ENCODE assay signal across 17 mouse cellular contexts in genomic region chr6:55175456-55175855, GRCm38 (mm10). TPM values are rescaled to one million over a fixed set of nuclear protein-coding genes. Genes with fewer than 3 reads are reported as not detected.
DNase-seq lines count a peak whose midpoint lies in the region; ATAC-seq and TF ChIP-seq lines count a peak whose summit lies in the region.
"Had no signal": no experiment of that assay in that cellular context is flagged by ENCODE, and none has a peak within 500 bp of the region (broad histone marks: within the 10 kb centered on the region; RNA-seq: fewer than 3 reads in every experiment).

No protein-coding gene starts in this region.

- no peaks in the 10 kb centered on the region for H3K36me3 ChIP-seq in heart, embryonic 11.5 days (ENCODE audit: control insufficient read depth, insufficient read depth, low read length)
- peaks cover 0 to 2% of the 10 kb centered on the region in 2 experiments; a peak in 1 of 4 replicates for H3K36me3 ChIP-seq in MEL (ENCODE audit: control insufficient read depth in 1 of 2, insufficient read depth in 2 of 2, low read length in 2 of 2)
- no peaks in the 10 kb centered on the region for H3K36me3 ChIP-seq in intestine, postnatal 0 days (ENCODE audit: control insufficient read depth, insufficient read depth)
- no peaks in the 10 kb centered on the region for H3K36me3 ChIP-seq in thymus, adult 2 months (ENCODE audit: control insufficient read depth, insufficient read depth, low read length)
- H3K36me3 ChIP-seq: forebrain, embryonic 15.5 days; neural tube, embryonic 12.5 days had no signal

- TF ChIP-seq CTCF in MEL (IDR thresholded peaks at IDR 0.05 in 2 of 3, conservative IDR thresholded peaks at IDR 0.05 in 1 of 3; ENCODE audit: control insufficient read depth in 1 of 3, insufficient read depth in 1 of 3, low read depth in 2 of 3, low read length in 3 of 3, poor library complexity in 1 of 3, severe bottlenecking in 1 of 3), result no peak
- no peak for TF ChIP-seq CTCF in intestine, postnatal 0 days (IDR thresholded peaks at IDR 0.05; ENCODE audit: low read depth)
- TF ChIP-seq CTCF in thymus, adult 2 months (IDR thresholded peaks at IDR 0.05; ENCODE audit: borderline replicate concordance, control insufficient read depth, extremely low read depth, insufficient read depth, low read length, poor library complexity), result no peak

- no peak overlapping the region for H3K4me3 ChIP-seq in heart, embryonic 11.5 days (ENCODE audit: low read depth, low read length)
- no peak overlapping the region for H3K4me3 ChIP-seq in MEL (ENCODE audit: control insufficient read depth in 1 of 2, insufficient read depth in 1 of 2, low read depth in 2 of 2, low read length in 2 of 2)
- H3K4me3 ChIP-seq in intestine, postnatal 0 days (ENCODE audit: low read depth, low read length), result no peak overlapping the region
- H3K4me3 ChIP-seq in thymus, adult 2 months (ENCODE audit: control insufficient read depth, insufficient read depth, low read length), result no peak overlapping the region
- H3K4me3 ChIP-seq: forebrain, embryonic 15.5 days; layer of hippocampus, adult 2 months; megakaryocyte, embryonic 14.5 days; neural tube, embryonic 12.5 days had no signal

- H3K27me3 ChIP-seq in heart, embryonic 11.5 days (ENCODE audit: control insufficient read depth, insufficient read depth, low read length), result no peaks in the 10 kb centered on the region
- no peaks in the 10 kb centered on the region for H3K27me3 ChIP-seq in MEL (ENCODE audit: control insufficient read depth in 1 of 2, insufficient read depth in 2 of 2, low read length in 2 of 2)
- H3K27me3 ChIP-seq in intestine, postnatal 0 days (replicated peaks; ENCODE audit: control insufficient read depth, insufficient read depth, low read length), result no peaks in the 10 kb centered on the region
- no peaks in the 10 kb centered on the region for H3K27me3 ChIP-seq in thymus, adult 2 months (ENCODE audit: control insufficient read depth, insufficient read depth, low read length)
- H3K27me3 ChIP-seq: forebrain, embryonic 15.5 days had no signal

- no peak overlapping the region for H3K9ac ChIP-seq in heart, embryonic 11.5 days (ENCODE audit: low read depth, low read length)
- no peak overlapping the region for H3K9ac ChIP-seq in MEL (ENCODE audit: control insufficient read depth, low read depth, low read length, poor library complexity, severe bottlenecking)
- no peak overlapping the region for H3K9ac ChIP-seq in intestine, postnatal 0 days (ENCODE audit: low read depth, low read length)
- H3K9ac ChIP-seq: forebrain, embryonic 15.5 days; neural tube, embryonic 12.5 days had no signal

- DNase-seq in heart, adult 18-20 months, result peak; percentile 41 to 43
- DNase-seq in MEL (ENCODE audit: low read depth, low spot score), result peak; percentile 64
- DNase-seq in kidney, postnatal 14 days, result peak; percentile 52
- no peak for DNase-seq in layer of hippocampus, postnatal 10 days (ENCODE audit: low spot score in 2 of 2)
- DNase-seq in thymus, adult 2 months, result no peak
- DNase-seq: adrenal gland, adult 8-10 months; cerebellum, adult 9-11 months; right cerebral cortex, postnatal 25 days had no signal

- TF ChIP-seq RAD21 in MEL (IDR thresholded peaks at IDR 0.05; ENCODE audit: low read depth, low read length), result no peak

- no peaks in the 10 kb centered on the region for H3K9me3 ChIP-seq in heart, embryonic 11.5 days (replicated peaks; ENCODE audit: control insufficient read depth, low read length)
- H3K9me3 ChIP-seq in MEL (replicated peaks; ENCODE audit: insufficient read depth, low read length), result no peaks in the 10 kb centered on the region
- H3K9me3 ChIP-seq in intestine, postnatal 0 days (ENCODE audit: control insufficient read depth), result no peaks in the 10 kb centered on the region
- H3K9me3 ChIP-seq: forebrain, embryonic 15.5 days; megakaryocyte, embryonic 14.5 days; neural tube, embryonic 12.5 days had no signal

- 25% methylated on average over 2 of the region's 2 CpGs for WGBS in heart, embryonic 11.5 days (ENCODE audit: insufficient replicate concordance)
- 21% methylated on average over 2 of the region's 2 CpGs for WGBS in intestine, postnatal 0 days
- 51% methylated on average over 2 of the region's 2 CpGs for WGBS in thymus, adult 2 months

- no peak for TF ChIP-seq POLR2A in MEL (IDR thresholded peaks at IDR 0.05; ENCODE audit: control insufficient read depth in 1 of 2, insufficient read depth in 1 of 2, low read depth in 1 of 2, low read length in 2 of 2, poor library complexity in 1 of 2)
- TF ChIP-seq POLR2A in thymus, adult 2 months (IDR thresholded peaks at IDR 0.05; ENCODE audit: control insufficient read depth, extremely low read depth, insufficient read depth, low read length, poor library complexity), result no peak

- no peak overlapping the region for H3K4me2 ChIP-seq in heart, embryonic 11.5 days
- H3K4me2 ChIP-seq in intestine, postnatal 0 days (replicated peaks; ENCODE audit: low read depth), result 0 out of 2 replicates have a peak overlapping the region, but pooled peaks have one; percentile 6
- H3K4me2 ChIP-seq: forebrain, embryonic 15.5 days; neural tube, embryonic 12.5 days had no signal

- TF ChIP-seq EP300 in MEL (IDR thresholded peaks at IDR 0.05; ENCODE audit: low read depth in 1 of 2, low read length in 2 of 2), result 0 out of 4 replicates have a peak, but pooled peaks of 1 of the 2 experiments have one; percentile 14

- no peak for ATAC-seq in heart, embryonic 11.5 days (replicated peaks; ENCODE audit: insufficient number of reproducible peaks, low FRiP score, low TSS enrichment)
- no peak for ATAC-seq in intestine, postnatal 0 days
- ATAC-seq: forebrain, embryonic 15.5 days; hindbrain, embryonic 16.5 days had no signal

- no peaks in the 10 kb centered on the region for H3K79me2 ChIP-seq in MEL (ENCODE audit: control insufficient read depth, insufficient read depth, low read length, poor library complexity)

- no peaks in the 10 kb centered on the region for H3K4me1 ChIP-seq in heart, embryonic 11.5 days (ENCODE audit: control insufficient read depth, insufficient read depth, low read length)
- peaks cover 3 to 6% of the 10 kb centered on the region in 2 experiments for H3K4me1 ChIP-seq in MEL (ENCODE audit: control insufficient read depth in 1 of 2, insufficient read depth in 2 of 2, low read length in 2 of 2)
- no peaks in the 10 kb centered on the region for H3K4me1 ChIP-seq in intestine, postnatal 0 days (replicated peaks; ENCODE audit: control insufficient read depth, insufficient read depth, low read length)
- H3K4me1 ChIP-seq in thymus, adult 2 months (replicated peaks; ENCODE audit: control insufficient read depth, insufficient read depth, low read length), result no peaks in the 10 kb centered on the region
- H3K4me1 ChIP-seq: forebrain, embryonic 15.5 days had no signal

- H3K27ac ChIP-seq in heart, embryonic 11.5 days (ENCODE audit: low read depth, low read length), result no peak overlapping the region
- H3K27ac ChIP-seq in MEL (ENCODE audit: control insufficient read depth, low read depth, low read length), result no peak overlapping the region
- no peak overlapping the region for H3K27ac ChIP-seq in intestine, postnatal 0 days (ENCODE audit: low read depth, low read length)
- H3K27ac ChIP-seq in thymus, adult 2 months (ENCODE audit: control insufficient read depth, insufficient read depth, low read length), result no peak overlapping the region
- H3K27ac ChIP-seq: forebrain, embryonic 15.5 days; layer of hippocampus, adult 2 months; neural tube, embryonic 12.5 days had no signal

TF ChIP-seq in MEL, 35 proteins besides CTCF, POLR2A, EP300 and RAD21 (continues in another document):
- TF ChIP-seq ZC3H11A (IDR thresholded peaks at IDR 0.05; ENCODE audit: low read depth, low read length) (no peak), JUND (IDR thresholded peaks at IDR 0.05; ENCODE audit: low read depth, low read length) (no peak), MAZ (IDR thresholded peaks at IDR 0.05; ENCODE audit: low read depth, low read length) (peak; percentile 16; the same call in 1 of the 2 replicates), NELFE (IDR thresholded peaks at IDR 0.05; ENCODE audit: low read depth, low read length) (no peak), CHD1 (IDR thresholded peaks at IDR 0.05; ENCODE audit: low read depth, low read length) (no peak), BHLHE40 (IDR thresholded peaks at IDR 0.05; ENCODE audit: borderline replicate concordance, low read depth, low read length) (no peak), RCOR1 (IDR thresholded peaks at IDR 0.05; ENCODE audit: low read depth, low read length) (no peak), ELF1 (IDR thresholded peaks at IDR 0.05; ENCODE audit: low read depth, low read length) (no peak), MYB (IDR thresholded peaks at IDR 0.05; ENCODE audit: low read depth, low read length) (peak; percentile 25; the same call in 1 of the 2 replicates)

RNA-seq across cellular contexts. Expression of gene Inmt, which starts 0.6 kb away (rescaled TPM):
- 10 to 100 TPM; 31.1 to 33.0 TPM for total RNA-seq in heart, adult 18-20 months (2021)
- not detected in 2 replicates for polyA plus RNA-seq in heart, embryonic 11.5 days (2014; fragmentation: Nextera tagmentation; extraction: Ambion mirVana)
- 0.42 TPM in 1 of 2 replicates, not detected in the other for total RNA-seq in MEL (2012; rRNA removed)
- polyA plus RNA-seq in MEL (2012; ENCODE audit: insufficient read depth in 1 of 2, insufficient read length in 2 of 2, low read depth in 1 of 2, low replicate concordance in 2 of 2, missing spikeins in 1 of 2), result under 1 TPM in 1 of 2 experiments, not detected in 1; 0.11 TPM
- polyA plus RNA-seq in intestine, postnatal 0 days (2015; fragmentation: Nextera tagmentation; extraction: Ambion mirVana), result 0.10 TPM in 1 of 2 replicates, not detected in the other
- total RNA-seq in layer of hippocampus, postnatal 10 days (2021), result under 1 TPM in 1 of 2 experiments, not detected in 1; 0.34 TPM
- 3.3 and 20.8 TPM in 2 replicates for polyA plus RNA-seq in thymus, adult 2 months (2012; rRNA removed)
- total RNA-seq: left cerebral cortex, postnatal 10 days; midbrain, postnatal 0 days had no signal
- polyA plus RNA-seq: forebrain, embryonic 15.5 days; hindbrain, embryonic 16.5 days; midbrain, postnatal 0 days; neural tube, embryonic 12.5 days had no signal

RNA-seq across cellular contexts. Expression of gene Mindy4, which starts 27.7 kb away (rescaled TPM):
- total RNA-seq in heart, adult 18-20 months (2021), result 1 to 10 TPM; 3.7 to 6.7 TPM
- polyA plus RNA-seq in heart, embryonic 11.5 days (2014; fragmentation: Nextera tagmentation; extraction: Ambion mirVana), result 8.0 and 9.2 TPM in 2 replicates
- total RNA-seq in MEL (2012; rRNA removed), result 0.23 TPM in 1 of 2 replicates, not detected in the other
- polyA plus RNA-seq in MEL (2012; ENCODE audit: insufficient read depth in 1 of 2, insufficient read length in 2 of 2, low read depth in 1 of 2, low replicate concordance in 2 of 2, missing spikeins in 1 of 2), result 1 to 10 TPM in 1 of 2 experiments, not detected in 1; 1.6 TPM
- 2.1 and 2.3 TPM in 2 replicates for polyA plus RNA-seq in intestine, postnatal 0 days (2015; fragmentation: Nextera tagmentation; extraction: Ambion mirVana)
- 10 to 100 TPM; 10.9 to 12.5 TPM for total RNA-seq in layer of hippocampus, postnatal 10 days (2021)
- 9.0 and 9.2 TPM in 2 replicates for polyA plus RNA-seq in thymus, adult 2 months (2012; rRNA removed)

RNA-seq across cellular contexts. Expression of gene Crhr2, which starts 42.6 kb away (rescaled TPM):
- total RNA-seq in heart, adult 18-20 months (2021), result 10 to 100 TPM; 19.9 to 20.1 TPM
- 4.2 and 5.3 TPM in 2 replicates for polyA plus RNA-seq in heart, embryonic 11.5 days (2014; fragmentation: Nextera tagmentation; extraction: Ambion mirVana)
- not detected in 2 replicates for total RNA-seq in MEL (2012; rRNA removed)
- polyA plus RNA-seq in MEL (2012; ENCODE audit: insufficient read depth in 1 of 2, insufficient read length in 2 of 2, low read depth in 1 of 2, low replicate concordance in 2 of 2, missing spikeins in 1 of 2), result not detected
- 0.10 and 0.20 TPM in 2 replicates for polyA plus RNA-seq in intestine, postnatal 0 days (2015; fragmentation: Nextera tagmentation; extraction: Ambion mirVana)
- total RNA-seq in layer of hippocampus, postnatal 10 days (2021), result 1 to 10 TPM; 2.3 to 3.2 TPM
- polyA plus RNA-seq in thymus, adult 2 months (2012; rRNA removed), result 0.36 and 3.1 TPM in 2 replicates

Comparison
In these comparisons a context has a peak if more than half of its experiments do, and no peak if none do; other contexts are left out.
1. DNase-seq: peak in heart, adult 18-20 months (2 of 2), MEL (single experiment) and kidney, postnatal 14 days (single experiment); none in layer of hippocampus, postnatal 10 days (0 of 2) and thymus, adult 2 months (single experiment).